Mouse (Mus musculus): Measurements from ENCODE around the gene Ciart. TPM values are rescaled to one million over a fixed set of nuclear protein-coding genes. Genes with fewer than 3 reads are reported as not detected.

Ciart gene
- polyA plus RNA-seq, 1 experiment from 2014 or later: 5.7 TPM

- Histone ChIP-seq H3K4me2 (no peak overlapping the region), H3K9ac (no peak overlapping the region), H3K36me3 (peaks cover 49% of the 10 kb centered on the region), H3K4me3 (no peak overlapping the region), H3K27ac (replicated peaks) (no peak overlapping the region), H3K27me3 (replicated peaks) (no peaks in the 10 kb centered on the region), H3K4me1 (peaks cover 16% of the 10 kb centered on the region), H3K9me3 (no peaks in the 10 kb centered on the region)
- no peak for ATAC-seq (ENCODE audit: extremely low read depth, insufficient number of reproducible peaks, low FRiP score, low TSS enrichment)
- 76% methylated on average over 5 of the region's 5 CpGs for WGBS
Measured at GRCm38 (mm10) chr3:95884400-95884799, 2.3 kb upstream of the Ciart start.

GRCm38 (mm10) chr3:95882816-95883425, 870 bp upstream of the Ciart start:
- Histone ChIP-seq H3K4me1 (peaks cover 16% of the 10 kb centered on the region), H3K9ac (peak overlapping the region; percentile 78), H3K27ac (replicated peaks) (peak overlapping the region; percentile 12), H3K27me3 (replicated peaks) (no peaks in the 10 kb centered on the region), H3K9me3 (no peaks in the 10 kb centered on the region), H3K4me3 (peak overlapping the region; percentile 66), H3K4me2 (peak overlapping the region; percentile 99), H3K36me3 (peaks cover 39% of the 10 kb centered on the region)
- 1% methylated on average over 24 of the region's 24 CpGs for WGBS
- no peak for ATAC-seq (ENCODE audit: extremely low read depth, insufficient number of reproducible peaks, low FRiP score, low TSS enrichment)

- Histone ChIP-seq H3K27ac (replicated peaks) (no peak overlapping the region), H3K4me2 (no peak overlapping the region), H3K9me3 (no peaks in the 10 kb centered on the region), H3K27me3 (replicated peaks) (no peaks in the 10 kb centered on the region), H3K36me3 (peaks cover 8% of the 10 kb centered on the region), H3K4me1 (peaks cover 16% of the 10 kb centered on the region), H3K9ac (no peak overlapping the region), H3K4me3 (no peak overlapping the region)
- 92% methylated on average over 4 of the region's 4 CpGs for WGBS
- no peak for ATAC-seq (ENCODE audit: extremely low read depth, insufficient number of reproducible peaks, low FRiP score, low TSS enrichment)
Measured at GRCm38 (mm10) chr3:95879063-95879462, 3.0 kb downstream of the Ciart start.

GRCm38 (mm10) chr3:95872048-95872447, 10.0 kb downstream of the Ciart start:
- Histone ChIP-seq H3K9ac (peak overlapping the region; percentile 93), H3K4me1 (peaks cover 23% of the 10 kb centered on the region), H3K4me3 (peak overlapping the region; percentile 84), H3K4me2 (peak overlapping the region; percentile 77), H3K27ac (replicated peaks) (peak overlapping the region; percentile 92), H3K9me3 (no peaks in the 10 kb centered on the region), H3K27me3 (replicated peaks) (no peaks in the 10 kb centered on the region), H3K36me3 (peaks cover 40% of the 10 kb centered on the region)
- WGBS: 61% methylated on average over 7 of the region's 7 CpGs
- no peak for ATAC-seq (ENCODE audit: extremely low read depth, insufficient number of reproducible peaks, low FRiP score, low TSS enrichment)

- Histone ChIP-seq H3K9ac (peak within 1 kb of the TSS; percentile 93), H3K4me1 (peaks cover 23% of the 10 kb centered on the region), H3K4me2 (peak within 1 kb of the TSS; percentile 77), H3K27ac (replicated peaks) (peak within 1 kb of the TSS; percentile 92), H3K27me3 (replicated peaks) (no peaks in the 10 kb centered on the region), H3K4me3 (peak within 1 kb of the TSS; percentile 84), H3K36me3 (peaks cover 46% of the 10 kb centered on the region), H3K9me3 (no peaks in the 10 kb centered on the region)
- under 1% methylated on average over 33 of the region's 33 CpGs for WGBS
- ATAC-seq (ENCODE audit: extremely low read depth, insufficient number of reproducible peaks, low FRiP score, low TSS enrichment): peak; percentile 76
Measured at GRCm38 (mm10) chr3:95871392-95871867, 10.6 kb downstream of the Ciart start, which contains the start of gene Mrps21. Mrps21 (minus strand) TSS chr3:95871519.

GRCm38 (mm10) chr3:95870976-95871375, 11.1 kb downstream of the Ciart start:
- H3K4me1 ChIP-seq: peaks cover 23% of the 10 kb centered on the region
- peak overlapping the region; percentile 92 for H3K27ac ChIP-seq (replicated peaks)
- 5% methylated on average over 15 of the region's 15 CpGs for WGBS
- no peaks in the 10 kb centered on the region for H3K27me3 ChIP-seq (replicated peaks)
- H3K36me3 ChIP-seq: peaks cover 51% of the 10 kb centered on the region
- peak overlapping the region; percentile 84 for H3K4me3 ChIP-seq
- no peak for ATAC-seq (ENCODE audit: extremely low read depth, insufficient number of reproducible peaks, low FRiP score, low TSS enrichment)
- H3K9me3 ChIP-seq: no peaks in the 10 kb centered on the region
- peak overlapping the region; percentile 93 for H3K9ac ChIP-seq
- H3K4me2 ChIP-seq: peak overlapping the region; percentile 77

- no peak overlapping the region for H3K4me3 ChIP-seq
- no peak overlapping the region for H3K27ac ChIP-seq (replicated peaks)
- peaks cover 76% of the 10 kb centered on the region for H3K36me3 ChIP-seq
- no peaks in the 10 kb centered on the region for H3K27me3 ChIP-seq (replicated peaks)
- no peak overlapping the region for H3K9ac ChIP-seq
- WGBS: 75% methylated on average over 2 of the region's 2 CpGs
- no peaks in the 10 kb centered on the region for H3K9me3 ChIP-seq
- ATAC-seq (ENCODE audit: extremely low read depth, insufficient number of reproducible peaks, low FRiP score, low TSS enrichment): no peak
- no peak overlapping the region for H3K4me2 ChIP-seq
- H3K4me1 ChIP-seq: peaks cover 18% of the 10 kb centered on the region
Measured at GRCm38 (mm10) chr3:95867408-95867807, 14.6 kb downstream of the Ciart start.

GRCm38 (mm10) chr3:95866071-95866470, 16.0 kb downstream of the Ciart start:
- no peak for ATAC-seq (ENCODE audit: extremely low read depth, insufficient number of reproducible peaks, low FRiP score, low TSS enrichment)
- Histone ChIP-seq H3K27me3 (replicated peaks) (no peaks in the 10 kb centered on the region), H3K4me1 (peaks cover 13% of the 10 kb centered on the region), H3K27ac (replicated peaks) (no peak overlapping the region), H3K4me3 (no peak overlapping the region), H3K9ac (no peak overlapping the region), H3K36me3 (peaks cover 83% of the 10 kb centered on the region), H3K4me2 (no peak overlapping the region), H3K9me3 (no peaks in the 10 kb centered on the region)
- WGBS: 86% methylated on average over 5 of the region's 5 CpGs

- H3K27ac ChIP-seq (replicated peaks): no peak overlapping the region
- no peak overlapping the region for H3K9ac ChIP-seq
- WGBS: 90% methylated on average over 20 of the region's 20 CpGs
- no peak for ATAC-seq (ENCODE audit: extremely low read depth, insufficient number of reproducible peaks, low FRiP score, low TSS enrichment)
- no peak overlapping the region for H3K4me2 ChIP-seq
- H3K4me3 ChIP-seq: no peak overlapping the region
- no peaks in the 10 kb centered on the region for H3K27me3 ChIP-seq (replicated peaks)
- H3K4me1 ChIP-seq: peaks cover 10% of the 10 kb centered on the region
- peaks cover 83% of the 10 kb centered on the region for H3K36me3 ChIP-seq
- H3K9me3 ChIP-seq: no peaks in the 10 kb centered on the region
Measured at GRCm38 (mm10) chr3:95865571-95865970, 16.5 kb downstream of the Ciart start.

GRCm38 (mm10) chr3:95865050-95865449, 17.0 kb downstream of the Ciart start:
- Histone ChIP-seq H3K4me2 (no peak overlapping the region), H3K36me3 (peaks cover 80% of the 10 kb centered on the region), H3K9ac (no peak overlapping the region), H3K4me1 (peaks cover 4% of the 10 kb centered on the region), H3K27me3 (replicated peaks) (no peaks in the 10 kb centered on the region), H3K27ac (replicated peaks) (no peak overlapping the region), H3K4me3 (no peak overlapping the region), H3K9me3 (no peaks in the 10 kb centered on the region)
- no peak for ATAC-seq (ENCODE audit: extremely low read depth, insufficient number of reproducible peaks, low FRiP score, low TSS enrichment)
- 80% methylated on average over 5 of the region's 5 CpGs for WGBS

GRCm38 (mm10) chr3:95863578-95863977, 18.5 kb downstream of the Ciart start:
- Histone ChIP-seq H3K9me3 (no peaks in the 10 kb centered on the region), H3K4me2 (no peak overlapping the region), H3K27ac (replicated peaks) (no peak overlapping the region), H3K9ac (no peak overlapping the region), H3K36me3 (peaks cover 65% of the 10 kb centered on the region), H3K27me3 (replicated peaks) (no peaks in the 10 kb centered on the region), H3K4me3 (no peak overlapping the region), H3K4me1 (no peaks in the 10 kb centered on the region)
- 63% methylated on average over 7 of the region's 7 CpGs for WGBS
- no peak for ATAC-seq (ENCODE audit: extremely low read depth, insufficient number of reproducible peaks, low FRiP score, low TSS enrichment)

- Histone ChIP-seq H3K36me3 (peaks cover 48% of the 10 kb centered on the region), H3K9ac (no peak overlapping the region), H3K9me3 (no peaks in the 10 kb centered on the region), H3K4me3 (no peak overlapping the region), H3K4me1 (peaks cover under 1% of the 10 kb centered on the region; the same call in 1 of the 2 replicates), H3K4me2 (no peak overlapping the region), H3K27me3 (replicated peaks) (no peaks in the 10 kb centered on the region), H3K27ac (replicated peaks) (no peak overlapping the region)
- ATAC-seq (ENCODE audit: extremely low read depth, insufficient number of reproducible peaks, low FRiP score, low TSS enrichment): no peak
- 46% methylated on average over 2 of the region's 2 CpGs for WGBS
Measured at GRCm38 (mm10) chr3:95861796-95862195, 20.3 kb downstream of the Ciart start.

Data from heart, embryonic 13.5 days (tissue).